Mouse (Mus musculus): ENCODE measurements at regions not wholly inside any gene's neighbourhood (a gene's known extent, or its start where the extent isn't known, plus 50 kb on each side); places are given as distances from the start of the nearest gene placed in this dataset.

- TF ChIP-seq ZNF384 (IDR thresholded peaks at IDR 0.05; ENCODE audit: low read depth, low read length) (no peak), HCFC1 (IDR thresholded peaks at IDR 0.05; ENCODE audit: borderline replicate concordance, insufficient read depth, low read length) (no peak), ZC3H11A (IDR thresholded peaks at IDR 0.05; ENCODE audit: borderline replicate concordance, low read depth, low read length) (no peak), MAFK (IDR thresholded peaks at IDR 0.05; ENCODE audit: insufficient read depth, low read depth, low read length) (no peak), CHD2 (IDR thresholded peaks at IDR 0.05; ENCODE audit: low read depth, low read length) (no peak)
Observed at GRCm38 (mm10) chr2:128318956-128319355, 193.1 kb downstream of the Bcl2l11 start.
